Mouse (Mus musculus): ENCODE data around the gene Sprtn.
A peak's percentile ranks its signal among the peaks of the same experiment; 100 is the strongest.

Gene Sprtn

GRCm38 (mm10) chr8:124897386-124898250, at the start of gene Sprtn, which contains the start of gene Exoc8:
Sprtn (plus strand) TSS chr8:124897886.
Exoc8 (minus strand) TSS chr8:124897705.
- peak; percentile 96 for DNase-seq (ENCODE audit: low spot score)

GRCm38 (mm10) chr8:124853511-124853910, 44.2 kb upstream of the Sprtn start:
- DNase-seq (ENCODE audit: low spot score) = no peak

GRCm38 (mm10) chr8:124859466-124859865, 38.2 kb upstream of the Sprtn start:
- no peak for DNase-seq (ENCODE audit: low spot score)

- DNase-seq (ENCODE audit: low spot score) = no peak
Measured at GRCm38 (mm10) chr8:124860188-124860587, 37.5 kb upstream of the Sprtn start.

GRCm38 (mm10) chr8:124862321-124863162, 35.1 kb upstream of the Sprtn start, which contains the start of the genes Gnpat and 2810004N23Rik:
Gnpat (plus strand) TSS chr8:124863033.
2810004N23Rik (minus strand) TSS chr8:124863120.
- peak; percentile 90 for DNase-seq (ENCODE audit: low spot score)

GRCm38 (mm10) chr8:124863163-124863677, 34.5 kb upstream of the Sprtn start:
- DNase-seq (ENCODE audit: low spot score) = no peak

GRCm38 (mm10) chr8:124863729-124864128, 34.0 kb upstream of the Sprtn start:
- DNase-seq (ENCODE audit: low spot score) = no peak

- no peak for DNase-seq (ENCODE audit: low spot score)
Measured at GRCm38 (mm10) chr8:124866669-124867068, 31.0 kb upstream of the Sprtn start.

GRCm38 (mm10) chr8:124867126-124867525, 30.6 kb upstream of the Sprtn start:
- DNase-seq (ENCODE audit: low spot score) = no peak

GRCm38 (mm10) chr8:124869708-124870107, 28.0 kb upstream of the Sprtn start:
- DNase-seq (ENCODE audit: low spot score) = no peak

GRCm38 (mm10) chr8:124871474-124871873, 26.2 kb upstream of the Sprtn start:
- no peak for DNase-seq (ENCODE audit: low spot score)

GRCm38 (mm10) chr8:124872081-124872480, 25.6 kb upstream of the Sprtn start:
- DNase-seq (ENCODE audit: low spot score) = no peak

GRCm38 (mm10) chr8:124872690-124873089, 25.0 kb upstream of the Sprtn start:
- DNase-seq (ENCODE audit: low spot score) = peak; percentile 53

- DNase-seq (ENCODE audit: low spot score) = no peak
Measured at GRCm38 (mm10) chr8:124878141-124878540, 19.5 kb upstream of the Sprtn start.

GRCm38 (mm10) chr8:124878946-124879526, 18.6 kb upstream of the Sprtn start:
- DNase-seq (ENCODE audit: low spot score) = no peak

- no peak for DNase-seq (ENCODE audit: low spot score)
Measured at GRCm38 (mm10) chr8:124888385-124888784, 9.3 kb upstream of the Sprtn start.

- DNase-seq (ENCODE audit: low spot score) = no peak
Measured at GRCm38 (mm10) chr8:124892596-124892995, 5.1 kb upstream of the Sprtn start.

- DNase-seq (ENCODE audit: low spot score) = no peak
Measured at GRCm38 (mm10) chr8:124896010-124896631, 1.6 kb upstream of the Sprtn start.

GRCm38 (mm10) chr8:124896632-124897385, 877 bp upstream of the Sprtn start:
- peak; percentile 91 for DNase-seq (ENCODE audit: low spot score)

GRCm38 (mm10) chr8:124898251-124898905, 692 bp downstream of the Sprtn start:
- no peak for DNase-seq (ENCODE audit: low spot score)

Data from lung, postnatal 25 days (tissue).